Mouse (Mus musculus): ENCODE data around the gene Arhgap20.
A peak's percentile ranks its signal among the peaks of the same experiment; 100 is the strongest.

The Arhgap20 gene

GRCm38 (mm10) chr9:51764921-51765416 is at the start of gene Arhgap20:
Gene Arhgap20, plus strand, starts transcription at chr9:51765337.
- peak; percentile 78 for DNase-seq (ENCODE audit: low spot score)

GRCm38 (mm10) chr9:51718793-51719192 is 46.3 kb upstream of the Arhgap20 start:
- no peak for DNase-seq (ENCODE audit: low spot score)

- no peak for DNase-seq (ENCODE audit: low spot score)
Observed at GRCm38 (mm10) chr9:51727960-51728359, 37.2 kb upstream of the Arhgap20 start.

- DNase-seq (ENCODE audit: low spot score), result no peak
Observed at GRCm38 (mm10) chr9:51735180-51736034, 29.7 kb upstream of the Arhgap20 start.

- no peak for DNase-seq (ENCODE audit: low spot score)
Observed at GRCm38 (mm10) chr9:51736750-51737368, 28.3 kb upstream of the Arhgap20 start.

GRCm38 (mm10) chr9:51738349-51738748 is 26.8 kb upstream of the Arhgap20 start:
- no peak for DNase-seq (ENCODE audit: low spot score)

- no peak for DNase-seq (ENCODE audit: low spot score)
Observed at GRCm38 (mm10) chr9:51739826-51740225, 25.3 kb upstream of the Arhgap20 start.

- no peak for DNase-seq (ENCODE audit: low spot score)
Observed at GRCm38 (mm10) chr9:51750144-51750543, 15.0 kb upstream of the Arhgap20 start.

GRCm38 (mm10) chr9:51761003-51761402 is 4.1 kb upstream of the Arhgap20 start:
- no peak for DNase-seq (ENCODE audit: low spot score)

- DNase-seq (ENCODE audit: low spot score), result no peak
Observed at GRCm38 (mm10) chr9:51764041-51764875, 879 bp upstream of the Arhgap20 start.

GRCm38 (mm10) chr9:51765417-51766174 is 459 bp downstream of the Arhgap20 start:
- DNase-seq (ENCODE audit: low spot score), result peak; percentile 50

GRCm38 (mm10) chr9:51766175-51767062 is 1.3 kb downstream of the Arhgap20 start:
- DNase-seq (ENCODE audit: low spot score), result peak; percentile 63

- no peak for DNase-seq (ENCODE audit: low spot score)
Observed at GRCm38 (mm10) chr9:51774201-51774600, 9.1 kb downstream of the Arhgap20 start.

- DNase-seq (ENCODE audit: low spot score), result no peak
Observed at GRCm38 (mm10) chr9:51776459-51776858, 11.3 kb downstream of the Arhgap20 start.

- peak; percentile 63 for DNase-seq (ENCODE audit: low spot score)
Observed at GRCm38 (mm10) chr9:51777180-51777579, 12.0 kb downstream of the Arhgap20 start.

GRCm38 (mm10) chr9:51779232-51779631 is 14.1 kb downstream of the Arhgap20 start:
- no peak for DNase-seq (ENCODE audit: low spot score)

GRCm38 (mm10) chr9:51781092-51781491 is 16.0 kb downstream of the Arhgap20 start:
- DNase-seq (ENCODE audit: low spot score), result no peak

- peak; percentile 44 for DNase-seq (ENCODE audit: low spot score)
Observed at GRCm38 (mm10) chr9:51787380-51787779, 22.2 kb downstream of the Arhgap20 start.

GRCm38 (mm10) chr9:51788466-51788865 is 23.3 kb downstream of the Arhgap20 start:
- no peak for DNase-seq (ENCODE audit: low spot score)

GRCm38 (mm10) chr9:51795206-51795605 is 30.1 kb downstream of the Arhgap20 start:
- no peak for DNase-seq (ENCODE audit: low spot score)

Measured in retina, embryonic 14.5 days (tissue).